ENCODE assay signal across 17 mouse cellular contexts in the genomic region with DNA sequence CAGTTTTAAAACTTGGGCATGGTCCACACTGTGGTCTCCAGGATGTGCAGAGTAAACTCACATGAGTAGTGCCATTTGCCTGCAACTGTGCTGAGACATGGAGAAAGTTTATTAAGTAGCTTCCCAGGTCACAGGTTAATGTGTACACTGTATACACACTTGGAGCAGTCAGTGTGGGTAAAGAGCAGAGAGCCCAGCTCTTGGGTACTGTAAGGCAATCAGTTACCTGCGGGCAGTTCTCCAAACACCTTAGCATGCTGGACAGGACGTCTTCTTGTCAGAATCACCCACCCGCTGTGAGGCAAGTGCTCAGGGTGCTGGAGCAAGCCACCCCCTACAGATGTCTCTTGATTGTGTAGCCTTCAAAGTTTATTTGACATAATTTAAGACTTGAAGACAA. TPM values are rescaled to one million over a fixed set of nuclear protein-coding genes. Genes with fewer than 3 reads are reported as not detected.
DNase-seq lines count a peak whose midpoint lies in the region; ATAC-seq and TF ChIP-seq lines count a peak whose summit lies in the region.
"Had no signal": no experiment of that assay in that cellular context is flagged by ENCODE, and none has a peak within 500 bp of the region (broad histone marks: within the 10 kb centered on the region; RNA-seq: fewer than 3 reads in every experiment).

No protein-coding gene starts in this region.

- no peak overlapping the region for H3K4me3 ChIP-seq in kidney, adult 2 months (ENCODE audit: insufficient read depth, low read depth, low read length)
- no peak overlapping the region for H3K4me3 ChIP-seq in kidney, embryonic 14.5 days (ENCODE audit: low read length)
- no peak overlapping the region for H3K4me3 ChIP-seq in forebrain, embryonic 13.5 days
- H3K4me3 ChIP-seq: embryonic facial prominence, embryonic 12.5 days; embryonic facial prominence, embryonic 15.5 days; forebrain, embryonic 15.5 days; heart, embryonic 12.5 days; heart, embryonic 15.5 days; hindbrain, embryonic 10.5 days; hindbrain, embryonic 13.5 days had no signal

- no peak for ATAC-seq in kidney, embryonic 14.5 days (ENCODE audit: low FRiP score, low TSS enrichment)
- no peak for ATAC-seq in forebrain, embryonic 13.5 days
- ATAC-seq: forebrain, embryonic 15.5 days; hindbrain, embryonic 16.5 days; Patski had no signal

- no peak for TF ChIP-seq POLR2A in kidney, adult 2 months (IDR thresholded peaks at IDR 0.05; ENCODE audit: low read depth, low read length)

- H3K27me3 ChIP-seq in kidney, adult 2 months (replicated peaks; ENCODE audit: control insufficient read depth, insufficient read depth, low read length), result no peaks in the 10 kb centered on the region
- H3K27me3 ChIP-seq in kidney, embryonic 14.5 days (ENCODE audit: control insufficient read depth, insufficient read depth, low read length), result no peaks in the 10 kb centered on the region
- no peaks in the 10 kb centered on the region for H3K27me3 ChIP-seq in forebrain, embryonic 13.5 days
- H3K27me3 ChIP-seq: CH12.LX; embryonic facial prominence, embryonic 12.5 days; embryonic facial prominence, embryonic 15.5 days; forebrain, embryonic 15.5 days; heart, embryonic 12.5 days; heart, embryonic 15.5 days; hindbrain, embryonic 13.5 days; Patski had no signal

- WGBS in kidney, adult 2 months, result 62% methylated on average over 3 of the region's 3 CpGs
- WGBS in kidney, embryonic 14.5 days, result 92% methylated on average over 3 of the region's 3 CpGs
- WGBS in forebrain, embryonic 13.5 days, result 89% methylated on average over 3 of the region's 3 CpGs

- DNase-seq in kidney, adult 2 months, result peak; percentile 51
- DNase-seq in kidney, postnatal 10 days, result no peak
- peak; percentile 50 for DNase-seq in kidney, postnatal 14 days
- DNase-seq in kidney, postnatal 36 days, result peak; percentile 51 to 62

- no peak overlapping the region for H3K9ac ChIP-seq in kidney, embryonic 14.5 days (ENCODE audit: low read depth, low read length)
- H3K9ac ChIP-seq in forebrain, embryonic 13.5 days, result no peak overlapping the region
- H3K9ac ChIP-seq: embryonic facial prominence, embryonic 12.5 days; embryonic facial prominence, embryonic 15.5 days; forebrain, embryonic 15.5 days; heart, embryonic 12.5 days; heart, embryonic 15.5 days; hindbrain, embryonic 13.5 days had no signal

- no peaks in the 10 kb centered on the region for H3K36me3 ChIP-seq in kidney, adult 2 months (ENCODE audit: control insufficient read depth, insufficient read depth, low read length)
- H3K36me3 ChIP-seq in kidney, embryonic 14.5 days (ENCODE audit: control insufficient read depth, insufficient read depth, low read length), result no peaks in the 10 kb centered on the region
- peaks cover 7% of the 10 kb centered on the region; the same call in 1 of the 2 replicates for H3K36me3 ChIP-seq in forebrain, embryonic 13.5 days (ENCODE audit: poor library complexity, severe bottlenecking)
- H3K36me3 ChIP-seq: embryonic facial prominence, embryonic 12.5 days; embryonic facial prominence, embryonic 15.5 days; forebrain, embryonic 15.5 days; G1E; heart, embryonic 12.5 days; heart, embryonic 15.5 days; hindbrain, embryonic 10.5 days had no signal

- no peak overlapping the region for H3K4me2 ChIP-seq in kidney, embryonic 14.5 days (replicated peaks; ENCODE audit: low read depth, low read length)
- no peak overlapping the region for H3K4me2 ChIP-seq in forebrain, embryonic 13.5 days
- H3K4me2 ChIP-seq: embryonic facial prominence, embryonic 12.5 days; embryonic facial prominence, embryonic 15.5 days; forebrain, embryonic 15.5 days; heart, embryonic 12.5 days; heart, embryonic 15.5 days; hindbrain, embryonic 13.5 days had no signal

- no peak overlapping the region for H3K27ac ChIP-seq in kidney, adult 2 months (ENCODE audit: insufficient read depth, low read depth, low read length)
- H3K27ac ChIP-seq in kidney, embryonic 14.5 days (ENCODE audit: low read depth, low read length), result no peak overlapping the region
- no peak overlapping the region for H3K27ac ChIP-seq in forebrain, embryonic 13.5 days
- H3K27ac ChIP-seq: embryonic facial prominence, embryonic 12.5 days; embryonic facial prominence, embryonic 15.5 days; forebrain, embryonic 15.5 days; heart, embryonic 15.5 days; hindbrain, embryonic 10.5 days; hindbrain, embryonic 13.5 days had no signal

- no peak for TF ChIP-seq CTCF in kidney, adult 2 months (conservative IDR thresholded peaks at IDR 0.05; ENCODE audit: insufficient read depth, insufficient read length, low read depth, low read length)

- no peaks in the 10 kb centered on the region for H3K9me3 ChIP-seq in kidney, embryonic 14.5 days (ENCODE audit: control insufficient read depth, low read length)
- no peaks in the 10 kb centered on the region for H3K9me3 ChIP-seq in forebrain, embryonic 13.5 days (replicated peaks)
- H3K9me3 ChIP-seq: embryonic facial prominence, embryonic 12.5 days; embryonic facial prominence, embryonic 15.5 days; forebrain, embryonic 15.5 days; heart, embryonic 12.5 days; heart, embryonic 15.5 days; hindbrain, embryonic 10.5 days; hindbrain, embryonic 13.5 days had no signal

- H3K4me1 ChIP-seq in kidney, adult 2 months (ENCODE audit: control insufficient read depth, insufficient read depth, low read length), result peaks cover 2% of the 10 kb centered on the region; the same call in 1 of the 2 replicates
- H3K4me1 ChIP-seq in kidney, embryonic 14.5 days (ENCODE audit: control insufficient read depth, insufficient read depth, low read length), result no peaks in the 10 kb centered on the region
- no peaks in the 10 kb centered on the region for H3K4me1 ChIP-seq in forebrain, embryonic 13.5 days
- H3K4me1 ChIP-seq: embryonic facial prominence, embryonic 12.5 days; embryonic facial prominence, embryonic 15.5 days; heart, embryonic 15.5 days had no signal

RNA-seq across cellular contexts. Expression of a gene that starts 41.2 kb away (rescaled TPM):
- 74.3 and 106 TPM in 2 replicates for polyA plus RNA-seq in kidney, adult 2 months (2012; rRNA removed)
- 30.8 and 37.6 TPM in 2 replicates for polyA plus RNA-seq in kidney, embryonic 14.5 days (2014; fragmentation: Nextera tagmentation; extraction: Ambion mirVana)
- 46.4 and 52.3 TPM in 2 replicates for polyA plus RNA-seq in forebrain, embryonic 13.5 days (2015; fragmentation: Nextera tagmentation; extraction: Ambion mirVana)
- polyA plus RNA-seq: G1E, Patski had no signal

RNA-seq across cellular contexts. Expression of a gene that starts 58.2 kb away (rescaled TPM):
- polyA plus RNA-seq in kidney, adult 2 months (2012; rRNA removed), result 6.3 and 6.5 TPM in 2 replicates
- 3.0 and 3.3 TPM in 2 replicates for polyA plus RNA-seq in kidney, embryonic 14.5 days (2014; fragmentation: Nextera tagmentation; extraction: Ambion mirVana)
- 10.4 and 11.4 TPM in 2 replicates for polyA plus RNA-seq in forebrain, embryonic 13.5 days (2015; fragmentation: Nextera tagmentation; extraction: Ambion mirVana)
- polyA plus RNA-seq: G1E had no signal
